Mouse (Mus musculus) lung, postnatal 4 days (tissue): ENCODE results near the gene Ciart.
"Not testable (repeated sequence)": the region's sequence is repeated elsewhere in the genome, so short reads cannot be mapped to it uniquely, and the experiment has no call there.

Experiments
- DNase-seq, 2 experiments: peaks; one replicate each; pipeline ENCODE4 v3.0.0; 2021

Ciart gene

GRCm38 (mm10) chr3:95881979-95882815 is at the start of gene Ciart:
TSS of gene Ciart (minus strand) at chr3:95882251.
- peak; percentile 91 to 96 for DNase-seq

- no peak for DNase-seq
Observed at GRCm38 (mm10) chr3:95931471-95931870, 49.4 kb upstream of the Ciart start.

- DNase-seq: no peak
Observed at GRCm38 (mm10) chr3:95930471-95930789, 48.4 kb upstream of the Ciart start.

GRCm38 (mm10) chr3:95929581-95930470 is 47.8 kb upstream of the Ciart start:
- DNase-seq: peak; percentile 74 to 76

GRCm38 (mm10) chr3:95928658-95929503 is 46.8 kb upstream of the Ciart start, which contains the start of gene Anp32e:
TSS of gene Anp32e (plus strand) at chr3:95929246.
- peak; percentile 97 to 98 for DNase-seq

GRCm38 (mm10) chr3:95928261-95928657 is 46.2 kb upstream of the Ciart start:
- no peak for DNase-seq

- DNase-seq: no peak
Observed at GRCm38 (mm10) chr3:95925087-95925486, 43.0 kb upstream of the Ciart start.

GRCm38 (mm10) chr3:95924185-95924584 is 42.1 kb upstream of the Ciart start:
- DNase-seq: no peak

GRCm38 (mm10) chr3:95923429-95923828 is 41.4 kb upstream of the Ciart start:
- not testable (repeated sequence) for DNase-seq

- DNase-seq: not testable (repeated sequence)
Observed at GRCm38 (mm10) chr3:95920532-95920931, 38.5 kb upstream of the Ciart start.

- no peak for DNase-seq
Observed at GRCm38 (mm10) chr3:95916760-95917159, 34.7 kb upstream of the Ciart start.

GRCm38 (mm10) chr3:95914706-95915105 is 32.7 kb upstream of the Ciart start:
- DNase-seq: no peak

- DNase-seq: no peak
Observed at GRCm38 (mm10) chr3:95907613-95908012, 25.6 kb upstream of the Ciart start.

- DNase-seq: peak; percentile 53 to 73
Observed at GRCm38 (mm10) chr3:95906860-95907259, 24.8 kb upstream of the Ciart start.

- DNase-seq: peak; percentile 54 to 78
Observed at GRCm38 (mm10) chr3:95905940-95906492, 24.0 kb upstream of the Ciart start.

GRCm38 (mm10) chr3:95905146-95905939 is 23.3 kb upstream of the Ciart start:
- DNase-seq: peak; percentile 60 to 70

- no peak for DNase-seq
Observed at GRCm38 (mm10) chr3:95904568-95904967, 22.5 kb upstream of the Ciart start, which contains the start of gene Car14. TSS of gene Car14 (minus strand) at chr3:95904691.

- no peak for DNase-seq
Observed at GRCm38 (mm10) chr3:95903753-95904502, 21.9 kb upstream of the Ciart start.

- DNase-seq: no peak
Observed at GRCm38 (mm10) chr3:95902643-95903042, 20.6 kb upstream of the Ciart start.

- no peak for DNase-seq
Observed at GRCm38 (mm10) chr3:95902373-95902625, 20.2 kb upstream of the Ciart start.
